Mouse (Mus musculus): ENCODE measurements around the gene Kcnj1. TPM values are rescaled to one million over a fixed set of nuclear protein-coding genes. Genes with fewer than 3 reads are reported as not detected.

The Kcnj1 gene
- polyA plus RNA-seq, 2 experiments, result not detected

GRCm38 (mm10) chr9:32408730-32409059, 36.4 kb downstream of the Kcnj1 start:
- 19% methylated on average over 8 of the region's 8 CpGs for WGBS
- no peak for ATAC-seq (ENCODE audit: low FRiP score, low read depth)
- H3K4me3 ChIP-seq (replicated peaks; ENCODE audit: low read length), result peak overlapping the region; percentile 45

GRCm38 (mm10) chr9:32409060-32409961, 37.0 kb downstream of the Kcnj1 start:
- DNase-seq (ENCODE audit: low spot score) (no peak), ATAC-seq (ENCODE audit: low FRiP score, low read depth) (peak; percentile 48; the same call in 1 of the 2 replicates)
- Histone ChIP-seq H3K4me3 (replicated peaks; ENCODE audit: low read length) (peak overlapping the region; percentile 45), H3K9ac (ENCODE audit: low read depth, low read length, severe bottlenecking) (peak overlapping the region; percentile 66), H3K4me1 (ENCODE audit: control insufficient read depth, insufficient read depth, low read length) (peaks cover 16% of the 10 kb centered on the region), H3K36me3 (ENCODE audit: control insufficient read depth, insufficient read depth, low read length) (no peaks in the 10 kb centered on the region), H3K9me3 (ENCODE audit: control insufficient read depth, low read length) (no peaks in the 10 kb centered on the region), H3K27ac (replicated peaks; ENCODE audit: low read depth, low read length) (peak overlapping the region; percentile 76), H3K4me2 (replicated peaks; ENCODE audit: low read depth, low read length, severe bottlenecking) (peak overlapping the region; percentile 96), H3K27me3 (ENCODE audit: control insufficient read depth, insufficient read depth, low read length) (no peaks in the 10 kb centered on the region)
- no peak for TF ChIP-seq POLR2A (IDR thresholded peaks at IDR 0.05; ENCODE audit: borderline replicate concordance, extremely low read depth, insufficient read depth, insufficient read length)
- under 1% methylated on average over 47 of the region's 47 CpGs for WGBS

More at GRCm38 (mm10) chr9:32408730-32409059, 36.4 kb downstream of the Kcnj1 start:
- DNase-seq (ENCODE audit: low spot score), result no peak
- TF ChIP-seq POLR2A (IDR thresholded peaks at IDR 0.05; ENCODE audit: borderline replicate concordance, extremely low read depth, insufficient read depth, insufficient read length), result no peak
- Histone ChIP-seq H3K9me3 (ENCODE audit: control insufficient read depth, low read length) (no peaks in the 10 kb centered on the region), H3K4me1 (ENCODE audit: control insufficient read depth, insufficient read depth, low read length) (peaks cover 16% of the 10 kb centered on the region), H3K9ac (ENCODE audit: low read depth, low read length, severe bottlenecking) (peak overlapping the region; percentile 66), H3K36me3 (ENCODE audit: control insufficient read depth, insufficient read depth, low read length) (no peaks in the 10 kb centered on the region), H3K27ac (replicated peaks; ENCODE audit: low read depth, low read length) (peak overlapping the region; percentile 76), H3K4me2 (replicated peaks; ENCODE audit: low read depth, low read length, severe bottlenecking) (peak overlapping the region; percentile 96), H3K27me3 (ENCODE audit: control insufficient read depth, insufficient read depth, low read length) (no peaks in the 10 kb centered on the region)

- Histone ChIP-seq H3K36me3 (ENCODE audit: control insufficient read depth, insufficient read depth, low read length) (no peaks in the 10 kb centered on the region), H3K27ac (replicated peaks; ENCODE audit: low read depth, low read length) (no peak overlapping the region), H3K4me1 (ENCODE audit: control insufficient read depth, insufficient read depth, low read length) (peaks cover 13% of the 10 kb centered on the region), H3K4me2 (replicated peaks; ENCODE audit: low read depth, low read length, severe bottlenecking) (no peak overlapping the region), H3K27me3 (ENCODE audit: control insufficient read depth, insufficient read depth, low read length) (no peaks in the 10 kb centered on the region), H3K9ac (ENCODE audit: low read depth, low read length, severe bottlenecking) (no peak overlapping the region), H3K9me3 (ENCODE audit: control insufficient read depth, low read length) (no peaks in the 10 kb centered on the region), H3K4me3 (replicated peaks; ENCODE audit: low read length) (no peak overlapping the region)
- 94% methylated on average over 5 of the region's 5 CpGs for WGBS
- no peak for TF ChIP-seq POLR2A (IDR thresholded peaks at IDR 0.05; ENCODE audit: borderline replicate concordance, extremely low read depth, insufficient read depth, insufficient read length)
- no peak for ATAC-seq (ENCODE audit: low FRiP score, low read depth)
- DNase-seq (ENCODE audit: low spot score), result no peak
Measured at GRCm38 (mm10) chr9:32410671-32411070, 38.4 kb downstream of the Kcnj1 start.

- Histone ChIP-seq H3K36me3 (ENCODE audit: control insufficient read depth, insufficient read depth, low read length) (no peaks in the 10 kb centered on the region), H3K27ac (replicated peaks; ENCODE audit: low read depth, low read length) (no peak overlapping the region), H3K4me2 (replicated peaks; ENCODE audit: low read depth, low read length, severe bottlenecking) (no peak overlapping the region), H3K4me1 (ENCODE audit: control insufficient read depth, insufficient read depth, low read length) (peaks cover 13% of the 10 kb centered on the region), H3K27me3 (ENCODE audit: control insufficient read depth, insufficient read depth, low read length) (no peaks in the 10 kb centered on the region), H3K9ac (ENCODE audit: low read depth, low read length, severe bottlenecking) (no peak overlapping the region), H3K9me3 (ENCODE audit: control insufficient read depth, low read length) (no peaks in the 10 kb centered on the region), H3K4me3 (replicated peaks; ENCODE audit: low read length) (no peak overlapping the region)
- DNase-seq (ENCODE audit: low spot score), result no peak
- WGBS, result 90% methylated on average over 5 of the region's 5 CpGs
- TF ChIP-seq POLR2A (IDR thresholded peaks at IDR 0.05; ENCODE audit: borderline replicate concordance, extremely low read depth, insufficient read depth, insufficient read length), result no peak
- no peak for ATAC-seq (ENCODE audit: low FRiP score, low read depth)
Measured at GRCm38 (mm10) chr9:32411507-32411906, 39.2 kb downstream of the Kcnj1 start.

GRCm38 (mm10) chr9:32412836-32413580, 40.7 kb downstream of the Kcnj1 start:
- Histone ChIP-seq H3K9me3 (ENCODE audit: control insufficient read depth, low read length) (no peaks in the 10 kb centered on the region), H3K9ac (ENCODE audit: low read depth, low read length, severe bottlenecking) (no peak overlapping the region), H3K36me3 (ENCODE audit: control insufficient read depth, insufficient read depth, low read length) (no peaks in the 10 kb centered on the region), H3K27ac (replicated peaks; ENCODE audit: low read depth, low read length) (no peak overlapping the region), H3K27me3 (ENCODE audit: control insufficient read depth, insufficient read depth, low read length) (no peaks in the 10 kb centered on the region), H3K4me1 (ENCODE audit: control insufficient read depth, insufficient read depth, low read length) (peaks cover 20% of the 10 kb centered on the region), H3K4me2 (replicated peaks; ENCODE audit: low read depth, low read length, severe bottlenecking) (no peak overlapping the region), H3K4me3 (replicated peaks; ENCODE audit: low read length) (no peak overlapping the region)
- DNase-seq (ENCODE audit: low spot score), result no peak
- 0 out of 2 replicates have a peak, but pooled peaks have one; percentile 18 for ATAC-seq (ENCODE audit: low FRiP score, low read depth)
- no peak for TF ChIP-seq POLR2A (IDR thresholded peaks at IDR 0.05; ENCODE audit: borderline replicate concordance, extremely low read depth, insufficient read depth, insufficient read length)
- 60% methylated on average over 10 of the region's 10 CpGs for WGBS

All from limb, embryonic 14.5 days (tissue).